Mouse (Mus musculus) C2C12 (cell line): ENCODE measurements around the gene Dap3. TPM values are rescaled to one million over a fixed set of nuclear protein-coding genes. Genes with fewer than 3 reads are reported as not detected.

Source experiments
- H3K27me3 ChIP-seq: one replicate; pipeline ENCODE4 v1.6.1; 2011; ENCODE audit not compliant: control insufficient read depth, insufficient read depth, insufficient read length
- H3K36me3 ChIP-seq: one replicate; pipeline ENCODE4 v1.6.1; 2011; ENCODE audit not compliant: control insufficient read depth, insufficient read depth
- H3K4me3 ChIP-seq: one replicate; pipeline ENCODE4 v1.5.1; 2011; ENCODE audit warnings: mild to moderate bottlenecking, control low read depth; ENCODE audit not compliant: poor library complexity, insufficient read depth, severe bottlenecking
- H3K79me2 ChIP-seq: one replicate; pipeline ENCODE4 v1.6.1; 2011; ENCODE audit not compliant: control insufficient read depth, insufficient read depth
- H3K79me3 ChIP-seq: one replicate; pipeline ENCODE4 v1.6.1; 2011; ENCODE audit warnings: low read depth, control low read depth
- H3ac ChIP-seq: one replicate; pipeline ENCODE3; 2011; ENCODE audit warnings: low read depth; ENCODE audit not compliant: control insufficient read depth, insufficient read length
- CEBPB ChIP-seq: IDR thresholded peaks from one replicate; pipeline ENCODE4 v1.6.1; 2011; ENCODE audit warnings: low read depth, mild to moderate bottlenecking, control low read depth, moderate library complexity
- CTCF ChIP-seq: IDR thresholded peaks from one replicate; pipeline ENCODE4 v1.5.1; 2011; ENCODE audit not compliant: control insufficient read depth, insufficient read depth, insufficient read length
- FOSL1 ChIP-seq: IDR thresholded peaks from one replicate; pipeline ENCODE4 v1.8.0; 2011; ENCODE audit warnings: mild to moderate bottlenecking, low read length; ENCODE audit not compliant: poor library complexity, insufficient read depth, severe bottlenecking
- MAX ChIP-seq: IDR thresholded peaks from one replicate; pipeline ENCODE4 v1.6.1; 2011; ENCODE audit warnings: mild to moderate bottlenecking, control low read depth
- MYOD1 ChIP-seq: IDR thresholded peaks from one replicate; pipeline ENCODE4 v1.6.1; 2011; ENCODE audit warnings: low read depth; ENCODE audit not compliant: control insufficient read depth, insufficient read length
- MYOG ChIP-seq: IDR thresholded peaks from one replicate; pipeline ENCODE4 v1.6.1; 2011; ENCODE audit not compliant: control insufficient read depth, insufficient read length; ENCODE audit errors: extremely low read depth
- USF1 ChIP-seq: IDR thresholded peaks from one replicate; pipeline ENCODE4 v1.6.1; 2011; ENCODE audit warnings: low read depth, mild to moderate bottlenecking, control low read depth, moderate library complexity
- polyA plus RNA-seq: library from polyadenylated mRNA; unstranded; fragments of >200 nt; fragmentation: generic; extraction: Trizol; gene quantifications from one replicate; pipeline ENCODE4 v1.2.1, GENCODE M21; 2012; ENCODE audit warnings: missing spikeins

Gene Dap3
- polyA plus RNA-seq, 1 experiment: 123 TPM

- Histone ChIP-seq H3K79me3 (no peaks in the 10 kb centered on the region), H3ac (no peak overlapping the region), H3K27me3 (no peaks in the 10 kb centered on the region), H3K4me3 (no peak overlapping the region), H3K79me2 (no peaks in the 10 kb centered on the region), H3K36me3 (peaks cover 67% of the 10 kb centered on the region)
- no peak for TF ChIP-seq USF1
- TF ChIP-seq MYOD1: no peak
- no peak for TF ChIP-seq MAX
- TF ChIP-seq MYOG: no peak
- TF ChIP-seq FOSL1: no peak
- no peak for TF ChIP-seq CTCF
- TF ChIP-seq CEBPB: no peak
These were observed 26.9 kb downstream of the Dap3 start for GRCm38 (mm10) chr3:88923989-88924591.

- Histone ChIP-seq H3K79me3 (no peaks in the 10 kb centered on the region), H3K79me2 (no peaks in the 10 kb centered on the region), H3K4me3 (no peak overlapping the region), H3K36me3 (peaks cover 41% of the 10 kb centered on the region), H3K27me3 (no peaks in the 10 kb centered on the region), H3ac (no peak overlapping the region)
- no peak for TF ChIP-seq MYOG
These were observed 29.6 kb downstream of the Dap3 start for GRCm38 (mm10) chr3:88921411-88921810.

- no peak overlapping the region for H3ac ChIP-seq
- H3K4me3 ChIP-seq: no peak overlapping the region
- no peaks in the 10 kb centered on the region for H3K27me3 ChIP-seq
- H3K79me3 ChIP-seq: no peaks in the 10 kb centered on the region
- H3K36me3 ChIP-seq: peaks cover 25% of the 10 kb centered on the region
- no peaks in the 10 kb centered on the region for H3K79me2 ChIP-seq
- TF ChIP-seq MYOG (no peak), CTCF (no peak), MAX (no peak), CEBPB (no peak), MYOD1 (no peak), USF1 (no peak), FOSL1 (no peak)
These were observed 32.0 kb downstream of the Dap3 start for GRCm38 (mm10) chr3:88918981-88919380.

GRCm38 (mm10) chr3:88914384-88914810 lies 36.6 kb downstream of the Dap3 start:
- peaks cover 30% of the 10 kb centered on the region for H3K36me3 ChIP-seq
- peak overlapping the region; percentile 51 for H3ac ChIP-seq
- peak overlapping the region; percentile 68 for H3K4me3 ChIP-seq
- peaks cover 6% of the 10 kb centered on the region for H3K79me3 ChIP-seq
- no peaks in the 10 kb centered on the region for H3K27me3 ChIP-seq
- TF ChIP-seq MYOG (no peak), CEBPB (no peak), CTCF (no peak), FOSL1 (no peak), MYOD1 (no peak), MAX (no peak), USF1 (no peak)
- H3K79me2 ChIP-seq: peaks cover 22% of the 10 kb centered on the region

GRCm38 (mm10) chr3:88913511-88914383 lies 37.2 kb downstream of the Dap3 start, which contains the start of gene Msto1:
Gene Msto1, minus strand, starts transcription at chr3:88913999.
- TF ChIP-seq CTCF (peak; percentile 8), USF1 (peak; percentile 82), FOSL1 (no peak), MAX (peak; percentile 44), CEBPB (no peak)
- Histone ChIP-seq H3K27me3 (no peaks in the 10 kb centered on the region), H3K4me3 (peak within 1 kb of the TSS; percentile 68), H3ac (peak within 1 kb of the TSS; percentile 87), H3K79me2 (peaks cover 22% of the 10 kb centered on the region), H3K79me3 (peaks cover 6% of the 10 kb centered on the region), H3K36me3 (peaks cover 34% of the 10 kb centered on the region)

- peaks cover 6% of the 10 kb centered on the region for H3K79me3 ChIP-seq
- no peak overlapping the region for H3ac ChIP-seq
- H3K27me3 ChIP-seq: no peaks in the 10 kb centered on the region
- H3K4me3 ChIP-seq: no peak overlapping the region
- peaks cover 46% of the 10 kb centered on the region for H3K36me3 ChIP-seq
- TF ChIP-seq MYOG (no peak), USF1 (peak; percentile 46)
- peaks cover 22% of the 10 kb centered on the region for H3K79me2 ChIP-seq
These were observed 38.4 kb downstream of the Dap3 start for GRCm38 (mm10) chr3:88912585-88912984.
